Mouse (Mus musculus): Measurements from ENCODE around the gene Klf15.

DNA sequence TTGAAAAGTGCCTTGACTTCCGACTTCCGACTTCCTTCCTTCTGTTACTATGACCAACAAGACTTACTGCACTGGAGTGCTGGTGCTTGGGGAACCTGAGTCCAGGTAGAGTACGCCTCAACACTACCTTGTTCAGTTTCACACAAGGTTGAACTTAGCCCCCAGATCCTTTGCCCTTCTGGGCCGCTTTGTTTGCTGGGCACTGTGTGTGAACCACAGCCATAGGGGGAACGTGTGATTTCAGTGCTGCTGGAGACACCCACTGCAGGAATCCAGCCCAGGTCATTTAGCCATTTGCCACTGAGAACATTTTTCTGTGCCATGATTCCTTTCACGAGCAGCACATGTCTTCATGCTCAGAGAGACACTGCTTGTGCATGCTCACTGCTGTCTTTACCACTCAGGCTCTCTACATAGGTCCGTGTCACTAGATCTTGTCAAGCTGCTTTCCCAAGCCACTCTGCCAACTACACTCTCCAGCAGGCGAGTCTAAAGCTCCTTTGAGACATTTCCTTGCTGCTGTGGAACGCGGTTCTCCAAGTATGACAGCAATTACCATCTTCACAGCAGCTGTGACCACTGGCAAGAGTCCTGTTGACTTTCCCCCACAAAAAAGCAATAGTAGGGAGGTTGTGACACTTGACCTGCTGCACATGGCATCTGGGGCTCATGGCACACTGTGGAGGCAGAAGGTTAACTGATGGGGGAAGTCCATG, 26.0 kb upstream of the Klf15 start:
- TF ChIP-seq CTCF (IDR thresholded peaks at IDR 0.05; ENCODE audit: low read depth) (no peak), EP300 (IDR thresholded peaks at IDR 0.05; ENCODE audit: low read depth) (no peak)

All from liver, postnatal 0 days (tissue).